In genomic region chr9:108692226-108693041, GRCm38 (mm10) we compare ENCODE assay signal across 8 mouse cellular contexts. TPM values are rescaled to one million over a fixed set of nuclear protein-coding genes. Genes with fewer than 3 reads are reported as not detected.
DNase-seq lines count a peak whose midpoint lies in the region; ATAC-seq lines count a peak whose summit lies in the region.

No protein-coding gene starts in this region.

- DNase-seq in layer of hippocampus, adult 11-12 months (ENCODE audit: low spot score): peak; percentile 67
- DNase-seq in layer of hippocampus, adult 9-10 months (ENCODE audit: low spot score): no peak
- DNase-seq in embryonic facial prominence, embryonic 11.5 days (ENCODE audit: low spot score): peak; percentile 78
- DNase-seq in heart, adult 11 months: peak; percentile 96
- peak; percentile 73 for DNase-seq in kidney, adult 18-20 months
- peak; percentile 87 for DNase-seq in midbrain, embryonic 14.5 days
- DNase-seq in spleen, adult 12 weeks (ENCODE audit: low spot score): peak; percentile 42

- H3K4me3 ChIP-seq in embryonic facial prominence, embryonic 11.5 days (ENCODE audit: low read depth, low read length): peak overlapping the region; percentile 78
- H3K4me3 ChIP-seq in limb, embryonic 13.5 days: peak overlapping the region; percentile 89
- peak overlapping the region; percentile 80 for H3K4me3 ChIP-seq in midbrain, embryonic 14.5 days (replicated peaks; ENCODE audit: low read depth, low read length)

- H3K4me1 ChIP-seq in embryonic facial prominence, embryonic 11.5 days (ENCODE audit: control insufficient read depth, insufficient read depth, low read length): peaks cover 3% of the 10 kb centered on the region; the same call in 1 of the 2 replicates
- peaks cover 24% of the 10 kb centered on the region for H3K4me1 ChIP-seq in limb, embryonic 13.5 days
- H3K4me1 ChIP-seq in midbrain, embryonic 14.5 days (ENCODE audit: control insufficient read depth, insufficient read depth, low read length): peaks cover 39% of the 10 kb centered on the region

- no peak overlapping the region for H3K27ac ChIP-seq in embryonic facial prominence, embryonic 11.5 days (replicated peaks; ENCODE audit: low read depth, low read length)
- peak overlapping the region; percentile 39 for H3K27ac ChIP-seq in limb, embryonic 13.5 days
- H3K27ac ChIP-seq in midbrain, embryonic 14.5 days (replicated peaks; ENCODE audit: low read depth, low read length): peak overlapping the region; percentile 86

- no peaks in the 10 kb centered on the region for H3K27me3 ChIP-seq in embryonic facial prominence, embryonic 11.5 days (ENCODE audit: control insufficient read depth, insufficient read depth, low read length)
- H3K27me3 ChIP-seq in limb, embryonic 13.5 days: no peaks in the 10 kb centered on the region
- no peaks in the 10 kb centered on the region for H3K27me3 ChIP-seq in midbrain, embryonic 14.5 days (ENCODE audit: control insufficient read depth, insufficient read depth, low read length)

- no peaks in the 10 kb centered on the region for H3K36me3 ChIP-seq in embryonic facial prominence, embryonic 11.5 days (replicated peaks; ENCODE audit: control insufficient read depth, insufficient read depth, low read depth, low read length)
- H3K36me3 ChIP-seq in limb, embryonic 13.5 days: no peaks in the 10 kb centered on the region
- H3K36me3 ChIP-seq in midbrain, embryonic 14.5 days (ENCODE audit: control insufficient read depth, insufficient read depth, low read length): no peaks in the 10 kb centered on the region

- H3K4me2 ChIP-seq in embryonic facial prominence, embryonic 11.5 days (ENCODE audit: low read depth, low read length): peak overlapping the region; percentile 96
- peak overlapping the region; percentile 88 for H3K4me2 ChIP-seq in limb, embryonic 13.5 days (replicated peaks)
- H3K4me2 ChIP-seq in midbrain, embryonic 14.5 days (ENCODE audit: low read length): peak overlapping the region; percentile 80

- H3K9ac ChIP-seq in embryonic facial prominence, embryonic 11.5 days (replicated peaks; ENCODE audit: low read length): peak overlapping the region; percentile 82
- H3K9ac ChIP-seq in limb, embryonic 13.5 days: peak overlapping the region; percentile 84
- H3K9ac ChIP-seq in midbrain, embryonic 14.5 days (replicated peaks; ENCODE audit: low read length): peak overlapping the region; percentile 80

- ATAC-seq in embryonic facial prominence, embryonic 11.5 days (replicated peaks; ENCODE audit: insufficient number of reproducible peaks, low FRiP score, low TSS enrichment, low read depth): peak; percentile 68
- ATAC-seq in limb, embryonic 13.5 days (ENCODE audit: low FRiP score, low read depth): peak; percentile 66
- ATAC-seq in midbrain, embryonic 14.5 days (ENCODE audit: low FRiP score, low TSS enrichment): peak; percentile 66

- WGBS in embryonic facial prominence, embryonic 11.5 days: under 1% methylated on average over 86 of the region's 92 CpGs
- WGBS in limb, embryonic 13.5 days: under 1% methylated on average over 84 of the region's 92 CpGs
- WGBS in midbrain, embryonic 14.5 days: under 1% methylated on average over 92 of the region's 92 CpGs

- no peaks in the 10 kb centered on the region for H3K9me3 ChIP-seq in embryonic facial prominence, embryonic 11.5 days (replicated peaks; ENCODE audit: control insufficient read depth, low read length)
- no peaks in the 10 kb centered on the region for H3K9me3 ChIP-seq in limb, embryonic 13.5 days
- no peaks in the 10 kb centered on the region for H3K9me3 ChIP-seq in midbrain, embryonic 14.5 days (ENCODE audit: control insufficient read depth, low read length)

RNA-seq across cellular contexts. Expression of gene Prkar2a, which starts 3.3 kb away (rescaled TPM):
- polyA plus RNA-seq in embryonic facial prominence, embryonic 11.5 days (2014; fragmentation: Nextera tagmentation; extraction: Ambion mirVana): 36.2 and 37.9 TPM in 2 replicates
- polyA plus RNA-seq in limb, embryonic 13.5 days (2015; fragmentation: Nextera tagmentation; extraction: Ambion mirVana): 26.2 and 31.3 TPM in 2 replicates
- 53.8 and 68.1 TPM in 2 replicates for polyA plus RNA-seq in midbrain, embryonic 14.5 days (2014; fragmentation: Nextera tagmentation; extraction: Ambion mirVana)

RNA-seq across cellular contexts. Expression of gene Slc25a20, which starts 30.5 kb away (rescaled TPM):
- 30.8 and 34.5 TPM in 2 replicates for polyA plus RNA-seq in embryonic facial prominence, embryonic 11.5 days (2014; fragmentation: Nextera tagmentation; extraction: Ambion mirVana)
- polyA plus RNA-seq in limb, embryonic 13.5 days (2015; fragmentation: Nextera tagmentation; extraction: Ambion mirVana): 45.7 and 50.4 TPM in 2 replicates
- polyA plus RNA-seq in midbrain, embryonic 14.5 days (2014; fragmentation: Nextera tagmentation; extraction: Ambion mirVana): 26.8 and 33.8 TPM in 2 replicates

RNA-seq across cellular contexts. Expression of gene Arih2, which starts 43.2 kb away (rescaled TPM):
- polyA plus RNA-seq in embryonic facial prominence, embryonic 11.5 days (2014; fragmentation: Nextera tagmentation; extraction: Ambion mirVana): 44.1 and 48.4 TPM in 2 replicates
- 55.0 and 59.7 TPM in 2 replicates for polyA plus RNA-seq in limb, embryonic 13.5 days (2015; fragmentation: Nextera tagmentation; extraction: Ambion mirVana)
- polyA plus RNA-seq in midbrain, embryonic 14.5 days (2014; fragmentation: Nextera tagmentation; extraction: Ambion mirVana): 37.6 and 45.3 TPM in 2 replicates
